Mouse (Mus musculus): Measurements from ENCODE around the gene Insm1.

- no peak for TF ChIP-seq POLR2A (IDR thresholded peaks at IDR 0.05; ENCODE audit: borderline replicate concordance, low read depth, low read length)
- TF ChIP-seq CTCF (IDR thresholded peaks at IDR 0.05; ENCODE audit: low read depth, low read length) = no peak
These were observed 6.7 kb downstream of the Insm1 start for GRCm38 (mm10) chr2:146228435-146228834.

Data from bone marrow macrophage, adult 2 months (primary cell).